9 mouse cellular contexts compared by ENCODE assay signal in genomic region chr16:95584751-95585528, GRCm38 (mm10). TPM values are rescaled to one million over a fixed set of nuclear protein-coding genes. Genes with fewer than 3 reads are reported as not detected.
A peak's percentile ranks its signal among the peaks of the same experiment; 100 is the strongest.
DNase-seq lines count a peak whose midpoint lies in the region; ATAC-seq and TF ChIP-seq lines count a peak whose summit lies in the region.
"Had no signal": no experiment of that assay in that cellular context is flagged by ENCODE, and none has a peak within 500 bp of the region (broad histone marks: within the 10 kb centered on the region; RNA-seq: fewer than 3 reads in every experiment).

No protein-coding gene starts in this region.

- H3K4me2 ChIP-seq in embryonic facial prominence, embryonic 11.5 days (ENCODE audit: low read depth, low read length): peak overlapping the region; percentile 96
- peak overlapping the region; percentile 61 for H3K4me2 ChIP-seq in hindbrain, postnatal 0 days (ENCODE audit: low read depth, low read length)
- peak overlapping the region; percentile 30 for H3K4me2 ChIP-seq in myocyte (ENCODE audit: low read depth)

- no peaks in the 10 kb centered on the region for H3K36me3 ChIP-seq in kidney, adult 2 months (ENCODE audit: control insufficient read depth, insufficient read depth, low read length)
- H3K36me3 ChIP-seq in embryonic facial prominence, embryonic 11.5 days (replicated peaks; ENCODE audit: control insufficient read depth, insufficient read depth, low read depth, low read length): no peaks in the 10 kb centered on the region
- H3K36me3 ChIP-seq in hindbrain, postnatal 0 days (ENCODE audit: insufficient read depth, low read length): no peaks in the 10 kb centered on the region
- H3K36me3 ChIP-seq in myocyte (ENCODE audit: control insufficient read depth, insufficient read depth): no peaks in the 10 kb centered on the region

- H3K9ac ChIP-seq in embryonic facial prominence, embryonic 11.5 days (replicated peaks; ENCODE audit: low read length): peak overlapping the region; percentile 52
- 0 out of 2 replicates have a peak overlapping the region, but pooled peaks have one; percentile 13 for H3K9ac ChIP-seq in hindbrain, postnatal 0 days (replicated peaks; ENCODE audit: low read length)

- no peak for DNase-seq in kidney, adult 2 months
- DNase-seq in kidney, postnatal 10 days: no peak
- DNase-seq in embryonic facial prominence, embryonic 11.5 days (ENCODE audit: low spot score): no peak
- no peak for DNase-seq in hindbrain, postnatal 0 days (ENCODE audit: low spot score)
- DNase-seq in layer of hippocampus, adult 18-20 months (ENCODE audit: low spot score in 2 of 2): no peak
- no peak for DNase-seq in left cerebral cortex, postnatal 4 days
- DNase-seq in left cerebral cortex, postnatal 10 days (ENCODE audit: extremely low spot score in 1 of 2, low spot score in 2 of 2): no peak
- DNase-seq: cerebellum, adult 9-11 months had no signal

- intact Hi-C loops in left cerebral cortex, postnatal 4 days (cut with DNase I): no loop called here
- intact Hi-C loops in left cerebral cortex, postnatal 10 days (cut with DNase I): no loop called here

- H3K27me3 ChIP-seq in kidney, adult 2 months (replicated peaks; ENCODE audit: control insufficient read depth, insufficient read depth, low read length): 0 out of 2 replicates have a peak, but pooled peaks cover 2% of the 10 kb centered on the region
- H3K27me3 ChIP-seq in embryonic facial prominence, embryonic 11.5 days (ENCODE audit: control insufficient read depth, insufficient read depth, low read length): peaks cover 7% of the 10 kb centered on the region
- peaks cover 30% of the 10 kb centered on the region; the same call in 1 of the 2 replicates for H3K27me3 ChIP-seq in hindbrain, postnatal 0 days (ENCODE audit: insufficient read depth, low read length)
- H3K27me3 ChIP-seq in myocyte (ENCODE audit: control insufficient read depth, insufficient read depth, insufficient read length): peaks cover 50% of the 10 kb centered on the region

- no peak overlapping the region for H3ac ChIP-seq in myocyte (ENCODE audit: control insufficient read depth, insufficient read length)

- no peak overlapping the region for H3K27ac ChIP-seq in kidney, adult 2 months (ENCODE audit: insufficient read depth, low read depth, low read length)
- H3K27ac ChIP-seq in embryonic facial prominence, embryonic 11.5 days (replicated peaks; ENCODE audit: low read depth, low read length): no peak overlapping the region
- H3K27ac ChIP-seq in hindbrain, postnatal 0 days: no peak overlapping the region

- H3K79me2 ChIP-seq in myocyte (ENCODE audit: control insufficient read depth, insufficient read depth): no peaks in the 10 kb centered on the region

- ATAC-seq in embryonic facial prominence, embryonic 11.5 days (replicated peaks; ENCODE audit: insufficient number of reproducible peaks, low FRiP score, low TSS enrichment, low read depth): no peak
- ATAC-seq in hindbrain, postnatal 0 days: no peak

- no peaks in the 10 kb centered on the region for H3K9me3 ChIP-seq in embryonic facial prominence, embryonic 11.5 days (replicated peaks; ENCODE audit: control insufficient read depth, low read length)
- H3K9me3 ChIP-seq in hindbrain, postnatal 0 days (ENCODE audit: low read length): no peaks in the 10 kb centered on the region

- no peaks in the 10 kb centered on the region for H3K4me1 ChIP-seq in kidney, adult 2 months (ENCODE audit: control insufficient read depth, insufficient read depth, low read length)
- H3K4me1 ChIP-seq in embryonic facial prominence, embryonic 11.5 days (ENCODE audit: control insufficient read depth, insufficient read depth, low read length): no peaks in the 10 kb centered on the region; the same call in 1 of the 2 replicates
- peaks cover 6% of the 10 kb centered on the region; the same call in 1 of the 2 replicates for H3K4me1 ChIP-seq in hindbrain, postnatal 0 days (ENCODE audit: insufficient read depth, low read length)

- peak overlapping the region; percentile 1; the same call in 1 of the 2 replicates for H3K4me3 ChIP-seq in kidney, adult 2 months (ENCODE audit: insufficient read depth, low read depth, low read length)
- peak overlapping the region; percentile 50 for H3K4me3 ChIP-seq in embryonic facial prominence, embryonic 11.5 days (ENCODE audit: low read depth, low read length)
- H3K4me3 ChIP-seq in hindbrain, postnatal 0 days (ENCODE audit: low read length): peak overlapping the region; percentile 41
- H3K4me3 ChIP-seq in myocyte: no peak overlapping the region

- no peak for TF ChIP-seq CTCF in kidney, adult 2 months (conservative IDR thresholded peaks at IDR 0.05; ENCODE audit: insufficient read depth, insufficient read length, low read depth, low read length)
- no peak for TF ChIP-seq CTCF in hindbrain, postnatal 0 days (IDR thresholded peaks at IDR 0.05; ENCODE audit: low read depth)

- no peak for TF ChIP-seq POLR2A in kidney, adult 2 months (IDR thresholded peaks at IDR 0.05; ENCODE audit: low read depth, low read length)
- no peak for TF ChIP-seq POLR2A in myocyte (IDR thresholded peaks at IDR 0.05; ENCODE audit: insufficient read length, low read depth)

- WGBS in kidney, adult 2 months: 11% methylated on average over 37 of the region's 37 CpGs
- WGBS in embryonic facial prominence, embryonic 11.5 days: 11% methylated on average over 32 of the region's 37 CpGs
- WGBS in hindbrain, postnatal 0 days: 16% methylated on average over 37 of the region's 37 CpGs

TF ChIP-seq in myocyte, 11 proteins besides CTCF, POLR2A, EP300 and RAD21:
- TF ChIP-seq TCF12 (IDR thresholded peaks at IDR 0.05; ENCODE audit: insufficient read depth, poor library complexity, severe bottlenecking): no peak
- TF ChIP-seq E2F4 (IDR thresholded peaks at IDR 0.05; ENCODE audit: insufficient read depth): no peak
- no peak for TF ChIP-seq MYOG (IDR thresholded peaks at IDR 0.05; ENCODE audit: control insufficient read depth in 1 of 3, insufficient read depth in 1 of 3, insufficient read length in 2 of 3, low read depth in 2 of 3)
- no peak for TF ChIP-seq CEBPB (IDR thresholded peaks at IDR 0.05; ENCODE audit: insufficient read depth, poor library complexity, severe bottlenecking)
- no peak for TF ChIP-seq TCF3 (IDR thresholded peaks at IDR 0.05; ENCODE audit: insufficient read length, low read depth)
- TF ChIP-seq SRF (IDR thresholded peaks at IDR 0.05; ENCODE audit: control insufficient read depth, insufficient read length, low read depth): no peak
- no peak for TF ChIP-seq POLR2AphosphoS2 (IDR thresholded peaks at IDR 0.05; ENCODE audit: insufficient read length, low read depth)
- TF ChIP-seq MAX (IDR thresholded peaks at IDR 0.05; ENCODE audit: low read depth): no peak

RNA-seq across cellular contexts. Expression of gene Erg, which starts 1.5 kb away (rescaled TPM):
- polyA plus RNA-seq in kidney, adult 2 months (2012; rRNA removed): 15.3 and 20.0 TPM in 2 replicates
- polyA plus RNA-seq in embryonic facial prominence, embryonic 11.5 days (2014; fragmentation: Nextera tagmentation; extraction: Ambion mirVana): 2.5 and 2.9 TPM in 2 replicates
- 3.8 and 7.0 TPM in 2 replicates for total RNA-seq in hindbrain, postnatal 0 days (2014; rRNA removed)
- polyA plus RNA-seq in hindbrain, postnatal 0 days (2015; fragmentation: Nextera tagmentation; extraction: Ambion mirVana): 2.5 TPM in 2 replicates
- polyA plus RNA-seq in myocyte (2012; fragmentation: generic; extraction: Trizol): 0.04 TPM
- 1 to 10 TPM; 3.6 to 4.8 TPM for total RNA-seq in layer of hippocampus, adult 18-20 months (2021)
- total RNA-seq in left cerebral cortex, postnatal 4 days (2021): 10 to 100 TPM in 1 of 2 experiments, 1 to 10 TPM in 1; 8.9 to 10.2 TPM
- total RNA-seq in left cerebral cortex, postnatal 10 days (2021): 1 to 10 TPM; 7.2 to 8.9 TPM

Comparison
In these comparisons a context has a peak if more than half of its experiments do, and no peak if none do; other contexts are left out.
1. H3K4me2 ChIP-seq: peak in every context shown above with its lines; median percentile 96 in embryonic facial prominence, embryonic 11.5 days; 61 in hindbrain, postnatal 0 days; 30 in myocyte.